In genomic region chr9:58009015-58009362, GRCm38 (mm10) we compare ENCODE assay signal across 9 mouse cellular contexts. TPM values are rescaled to one million over a fixed set of nuclear protein-coding genes. Genes with fewer than 3 reads are reported as not detected.
DNase-seq lines count a peak whose midpoint lies in the region; ATAC-seq and TF ChIP-seq lines count a peak whose summit lies in the region.
"Had no signal": no experiment of that assay in that cellular context is flagged by ENCODE, and none has a peak within 500 bp of the region (broad histone marks: within the 10 kb centered on the region; RNA-seq: fewer than 3 reads in every experiment).

No protein-coding gene starts in this region.

- peak overlapping the region; percentile 77 for H3K27ac ChIP-seq in forebrain, embryonic 16.5 days (ENCODE audit: low read length)
- peak overlapping the region; percentile 89 for H3K27ac ChIP-seq in hindbrain, embryonic 11.5 days (ENCODE audit: low read depth, low read length)
- H3K27ac ChIP-seq in stomach, postnatal 0 days (replicated peaks), result no peak overlapping the region
- H3K27ac ChIP-seq: embryonic facial prominence, embryonic 13.5 days had no signal

- H3K4me1 ChIP-seq in forebrain, embryonic 16.5 days (replicated peaks; ENCODE audit: control insufficient read depth, insufficient read depth, low read length), result peaks cover 14% of the 10 kb centered on the region
- peaks cover 5% of the 10 kb centered on the region for H3K4me1 ChIP-seq in hindbrain, embryonic 11.5 days (replicated peaks; ENCODE audit: control insufficient read depth, insufficient read depth, low read length)
- no peaks in the 10 kb centered on the region for H3K4me1 ChIP-seq in stomach, postnatal 0 days (replicated peaks; ENCODE audit: control insufficient read depth, insufficient read depth)

- H3K9me3 ChIP-seq in forebrain, embryonic 16.5 days (ENCODE audit: control insufficient read depth, low read length), result no peaks in the 10 kb centered on the region
- no peaks in the 10 kb centered on the region for H3K9me3 ChIP-seq in hindbrain, embryonic 11.5 days (ENCODE audit: control insufficient read depth, low read length)
- H3K9me3 ChIP-seq in stomach, postnatal 0 days (ENCODE audit: control insufficient read depth, low read length), result no peaks in the 10 kb centered on the region
- H3K9me3 ChIP-seq: embryonic facial prominence, embryonic 13.5 days had no signal

- H3K27me3 ChIP-seq in forebrain, embryonic 16.5 days (replicated peaks; ENCODE audit: control insufficient read depth, insufficient read depth, low read length), result no peaks in the 10 kb centered on the region
- no peaks in the 10 kb centered on the region for H3K27me3 ChIP-seq in hindbrain, embryonic 11.5 days (ENCODE audit: control insufficient read depth, insufficient read depth, low read length)
- H3K27me3 ChIP-seq in stomach, postnatal 0 days (ENCODE audit: control insufficient read depth, insufficient read depth, low read length), result no peaks in the 10 kb centered on the region
- H3K27me3 ChIP-seq: embryonic facial prominence, embryonic 13.5 days had no signal

- TF ChIP-seq EP300 in stomach, postnatal 0 days (optimal IDR thresholded peaks at IDR 0.05), result no peak

- no peaks in the 10 kb centered on the region for H3K36me3 ChIP-seq in forebrain, embryonic 16.5 days (ENCODE audit: control insufficient read depth, insufficient read depth)
- no peaks in the 10 kb centered on the region for H3K36me3 ChIP-seq in hindbrain, embryonic 11.5 days (ENCODE audit: control insufficient read depth, insufficient read depth, low read length)
- H3K36me3 ChIP-seq in stomach, postnatal 0 days (ENCODE audit: control insufficient read depth, insufficient read depth, low read length), result no peaks in the 10 kb centered on the region
- H3K36me3 ChIP-seq: embryonic facial prominence, embryonic 13.5 days had no signal

- peak overlapping the region; percentile 39 for H3K4me2 ChIP-seq in forebrain, embryonic 16.5 days (ENCODE audit: low read length)
- peak overlapping the region; percentile 30; the same call in 1 of the 2 replicates for H3K4me2 ChIP-seq in hindbrain, embryonic 11.5 days (replicated peaks; ENCODE audit: low read depth, low read length)
- H3K4me2 ChIP-seq in stomach, postnatal 0 days (replicated peaks; ENCODE audit: low read depth), result no peak overlapping the region
- H3K4me2 ChIP-seq: embryonic facial prominence, embryonic 13.5 days had no signal

- DNase-seq in cerebellum, postnatal 10 days, result peak; percentile 93 to 96
- DNase-seq in ZHBTc4 (ENCODE audit: low read depth, low spot score), result peak; percentile 92
- peak; percentile 87 for DNase-seq in hindbrain, embryonic 11.5 days (ENCODE audit: low spot score)
- peak; percentile 27 for DNase-seq in lung, postnatal 14 days
- DNase-seq in stomach, postnatal 0 days (ENCODE audit: low spot score), result no peak
- no peak for DNase-seq in frontal cortex, adult 2 months (ENCODE audit: extremely low spot score in 1 of 2, low spot score in 1 of 2)

- WGBS in forebrain, embryonic 16.5 days, result 3% methylated on average over 6 of the region's 6 CpGs
- 6% methylated on average over 6 of the region's 6 CpGs for WGBS in hindbrain, embryonic 11.5 days
- WGBS in stomach, postnatal 0 days, result 7% methylated on average over 6 of the region's 6 CpGs

- H3K4me3 ChIP-seq in forebrain, embryonic 16.5 days (replicated peaks; ENCODE audit: low read length), result no peak overlapping the region
- no peak overlapping the region for H3K4me3 ChIP-seq in hindbrain, embryonic 11.5 days (ENCODE audit: low read depth, low read length)
- no peak overlapping the region for H3K4me3 ChIP-seq in stomach, postnatal 0 days (ENCODE audit: low read depth, low read length)
- H3K4me3 ChIP-seq: embryonic facial prominence, embryonic 13.5 days had no signal

- TF ChIP-seq CTCF in stomach, postnatal 0 days (IDR thresholded peaks at IDR 0.05; ENCODE audit: low read depth), result no peak

- no peak for ATAC-seq in cerebellum, adult (ENCODE audit: insufficient number of reproducible peaks, low FRiP score, low TSS enrichment)
- peak; percentile 95 for ATAC-seq in forebrain, embryonic 16.5 days
- ATAC-seq in hindbrain, embryonic 11.5 days (ENCODE audit: low FRiP score), result peak; percentile 95
- peak; percentile 53; the same call in 1 of the 2 replicates for ATAC-seq in stomach, postnatal 0 days (ENCODE audit: low FRiP score, low TSS enrichment)

- peak overlapping the region; percentile 52 for H3K9ac ChIP-seq in forebrain, embryonic 16.5 days (replicated peaks; ENCODE audit: low read depth, low read length)
- peak overlapping the region; percentile 42; the same call in 1 of the 2 replicates for H3K9ac ChIP-seq in hindbrain, embryonic 11.5 days (ENCODE audit: low read depth, low read length)
- no peak overlapping the region for H3K9ac ChIP-seq in stomach, postnatal 0 days (ENCODE audit: low read length)
- H3K9ac ChIP-seq: embryonic facial prominence, embryonic 13.5 days had no signal

RNA-seq across cellular contexts. Expression of gene Cyp11a1, which starts 2.8 kb away (rescaled TPM):
- polyA plus RNA-seq in forebrain, embryonic 16.5 days (2015; fragmentation: Nextera tagmentation; extraction: Ambion mirVana), result 0.30 and 0.66 TPM in 2 replicates
- not detected in 2 replicates for polyA plus RNA-seq in hindbrain, embryonic 11.5 days (2014; fragmentation: Nextera tagmentation; extraction: Ambion mirVana)
- polyA plus RNA-seq in stomach, postnatal 0 days (2015; fragmentation: Nextera tagmentation; extraction: Ambion mirVana), result 0.98 and 1.0 TPM in 2 replicates
- polyA plus RNA-seq in frontal cortex, adult 2 months (2012; rRNA removed), result 5.5 and 6.1 TPM in 2 replicates

RNA-seq across cellular contexts. Expression of gene Stra6, which starts 54.6 kb away (rescaled TPM):
- polyA plus RNA-seq in forebrain, embryonic 16.5 days (2015; fragmentation: Nextera tagmentation; extraction: Ambion mirVana), result 9.2 and 11.7 TPM in 2 replicates
- 8.2 and 12.7 TPM in 2 replicates for polyA plus RNA-seq in hindbrain, embryonic 11.5 days (2014; fragmentation: Nextera tagmentation; extraction: Ambion mirVana)
- 0.18 and 0.56 TPM in 2 replicates for polyA plus RNA-seq in stomach, postnatal 0 days (2015; fragmentation: Nextera tagmentation; extraction: Ambion mirVana)
- polyA plus RNA-seq in frontal cortex, adult 2 months (2012; rRNA removed), result 5.7 and 7.6 TPM in 2 replicates

Comparison
In these comparisons a context has a peak if more than half of its experiments do, and no peak if none do; other contexts are left out.
1. DNase-seq: peak in cerebellum, postnatal 10 days (2 of 2), ZHBTc4 (single experiment), hindbrain, embryonic 11.5 days (single experiment) and lung, postnatal 14 days (single experiment); none in stomach, postnatal 0 days (single experiment) and frontal cortex, adult 2 months (0 of 2).